Mouse (Mus musculus): ENCODE measurements around the gene Prps1l1. TPM values are rescaled to one million over a fixed set of nuclear protein-coding genes. Genes with fewer than 3 reads are reported as not detected.

The Prps1l1 gene
- polyA plus RNA-seq, 1 experiment from 2014 or later, result not detected

- no peak overlapping the region for H3K9ac ChIP-seq (ENCODE audit: low read depth, low read length)
- H3K4me2 ChIP-seq (ENCODE audit: low read depth, low read length), result no peak overlapping the region
- no peaks in the 10 kb centered on the region for H3K4me1 ChIP-seq (ENCODE audit: control insufficient read depth, insufficient read depth, low read length)
- DNase-seq (ENCODE audit: low spot score) (no peak), ATAC-seq (ENCODE audit: low read depth) (no peak)
- H3K27ac ChIP-seq (replicated peaks; ENCODE audit: low read depth, low read length), result no peak overlapping the region
- H3K27me3 ChIP-seq (replicated peaks; ENCODE audit: control insufficient read depth, insufficient read depth, low read length), result no peaks in the 10 kb centered on the region
- H3K4me3 ChIP-seq (ENCODE audit: low read depth, low read length), result no peak overlapping the region
- H3K9me3 ChIP-seq (ENCODE audit: control insufficient read depth, low read length), result no peaks in the 10 kb centered on the region
- H3K36me3 ChIP-seq (ENCODE audit: control insufficient read depth, insufficient read depth, low read length), result no peaks in the 10 kb centered on the region
- WGBS, result 89% methylated on average over 3 of the region's 3 CpGs
Observed at GRCm38 (mm10) chr12:34997597-34998182, 13.1 kb downstream of the Prps1l1 start.

GRCm38 (mm10) chr12:34998778-34999467 lies 14.4 kb downstream of the Prps1l1 start:
- H3K4me1 ChIP-seq (ENCODE audit: control insufficient read depth, insufficient read depth, low read length), result no peaks in the 10 kb centered on the region
- H3K9ac ChIP-seq (ENCODE audit: low read depth, low read length), result no peak overlapping the region
- no peak overlapping the region for H3K27ac ChIP-seq (replicated peaks; ENCODE audit: low read depth, low read length)
- DNase-seq (ENCODE audit: low spot score) (no peak), ATAC-seq (ENCODE audit: low read depth) (no peak)
- no peaks in the 10 kb centered on the region for H3K36me3 ChIP-seq (ENCODE audit: control insufficient read depth, insufficient read depth, low read length)
- H3K9me3 ChIP-seq (ENCODE audit: control insufficient read depth, low read length), result no peaks in the 10 kb centered on the region
- no peak overlapping the region for H3K4me3 ChIP-seq (ENCODE audit: low read depth, low read length)
- WGBS, result 78% methylated on average over 12 of the region's 12 CpGs
- no peak overlapping the region for H3K4me2 ChIP-seq (ENCODE audit: low read depth, low read length)
- H3K27me3 ChIP-seq (replicated peaks; ENCODE audit: control insufficient read depth, insufficient read depth, low read length), result no peaks in the 10 kb centered on the region

DNA sequence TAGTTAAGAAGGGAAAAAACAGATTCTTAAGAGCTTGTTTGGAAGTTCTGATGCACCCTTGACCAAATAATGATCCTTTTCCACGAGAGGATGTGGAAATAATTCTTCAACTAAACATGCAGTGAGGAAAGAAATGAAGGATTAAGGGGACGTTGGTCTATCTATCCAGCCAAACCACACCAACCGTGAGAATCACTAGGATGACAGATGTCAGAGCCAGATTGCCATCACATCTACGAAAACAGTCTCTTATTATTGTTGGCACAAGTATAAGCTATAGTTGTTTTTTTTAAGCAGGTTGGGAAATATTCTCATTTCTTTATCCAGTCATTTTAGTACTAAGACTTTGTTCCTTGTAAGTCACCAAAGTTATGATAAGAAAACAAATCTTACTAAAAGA lies 15.8 kb downstream of the Prps1l1 start:
- no peak overlapping the region for H3K4me3 ChIP-seq (ENCODE audit: low read depth, low read length)
- no peak overlapping the region for H3K4me2 ChIP-seq (ENCODE audit: low read depth, low read length)
- DNase-seq (ENCODE audit: low spot score) (no peak), ATAC-seq (ENCODE audit: low read depth) (no peak)
- no peaks in the 10 kb centered on the region for H3K27me3 ChIP-seq (replicated peaks; ENCODE audit: control insufficient read depth, insufficient read depth, low read length)
- H3K9me3 ChIP-seq (ENCODE audit: control insufficient read depth, low read length), result no peaks in the 10 kb centered on the region
- no peak overlapping the region for H3K9ac ChIP-seq (ENCODE audit: low read depth, low read length)
- no peak overlapping the region for H3K27ac ChIP-seq (replicated peaks; ENCODE audit: low read depth, low read length)
- H3K4me1 ChIP-seq (ENCODE audit: control insufficient read depth, insufficient read depth, low read length), result no peaks in the 10 kb centered on the region
- no peaks in the 10 kb centered on the region for H3K36me3 ChIP-seq (ENCODE audit: control insufficient read depth, insufficient read depth, low read length)
- WGBS, result 62% methylated on average over 4 of the region's 4 CpGs

DNA sequence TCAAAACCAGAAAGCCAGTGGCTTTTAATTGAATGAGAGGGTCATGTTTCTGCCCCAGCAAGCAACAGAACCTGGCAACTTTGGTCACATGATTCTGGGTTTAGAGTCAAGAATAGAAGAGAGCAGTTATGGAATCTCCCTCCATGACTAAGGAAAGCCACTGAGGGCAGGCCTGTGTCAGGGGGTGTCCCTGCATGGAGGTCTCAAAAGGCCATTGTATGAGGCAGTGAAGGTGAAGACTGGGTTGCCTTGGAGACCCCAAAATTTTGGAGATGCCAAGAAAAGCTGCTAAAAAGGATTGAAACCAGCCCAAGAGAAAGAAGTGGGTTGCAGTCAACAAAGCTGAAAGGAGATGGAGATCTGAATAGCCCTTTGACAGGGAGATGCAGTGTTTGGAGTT lies 21.2 kb downstream of the Prps1l1 start:
- H3K27me3 ChIP-seq (replicated peaks; ENCODE audit: control insufficient read depth, insufficient read depth, low read length), result no peaks in the 10 kb centered on the region
- no peak for DNase-seq (ENCODE audit: low spot score)
- H3K4me2 ChIP-seq (ENCODE audit: low read depth, low read length), result no peak overlapping the region
- H3K9ac ChIP-seq (ENCODE audit: low read depth, low read length), result no peak overlapping the region
- H3K4me3 ChIP-seq (ENCODE audit: low read depth, low read length), result no peak overlapping the region
- no peaks in the 10 kb centered on the region for H3K9me3 ChIP-seq (ENCODE audit: control insufficient read depth, low read length)
- no peaks in the 10 kb centered on the region for H3K4me1 ChIP-seq (ENCODE audit: control insufficient read depth, insufficient read depth, low read length)
- H3K36me3 ChIP-seq (ENCODE audit: control insufficient read depth, insufficient read depth, low read length), result no peaks in the 10 kb centered on the region
- H3K27ac ChIP-seq (replicated peaks; ENCODE audit: low read depth, low read length), result no peak overlapping the region
- no peak for ATAC-seq (ENCODE audit: low read depth)

DNA sequence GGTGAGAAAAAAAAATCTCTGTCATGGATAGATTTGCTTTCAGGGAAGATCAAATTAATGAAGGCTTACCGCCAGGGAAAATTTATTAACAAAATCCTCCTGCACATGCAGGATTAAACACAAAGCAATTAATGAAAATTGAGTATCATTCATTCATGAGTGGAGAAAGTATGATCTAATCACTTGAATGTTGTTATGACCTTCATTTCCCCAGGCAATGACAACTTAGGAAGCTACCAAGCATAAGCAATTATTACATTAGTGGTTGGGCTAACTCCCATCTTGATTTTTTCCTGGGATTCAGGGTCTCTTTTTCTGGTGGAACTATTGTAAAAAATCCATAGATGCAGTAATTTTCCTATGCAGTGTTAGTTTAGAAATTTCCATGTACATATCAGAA lies 23.3 kb downstream of the Prps1l1 start:
- H3K9ac ChIP-seq (ENCODE audit: low read depth, low read length), result no peak overlapping the region
- ATAC-seq (ENCODE audit: low read depth) (no peak), DNase-seq (ENCODE audit: low spot score) (no peak)
- WGBS, result 87% methylated on average over 1 of the region's 1 CpGs
- H3K4me3 ChIP-seq (ENCODE audit: low read depth, low read length), result no peak overlapping the region
- no peak overlapping the region for H3K27ac ChIP-seq (replicated peaks; ENCODE audit: low read depth, low read length)
- no peaks in the 10 kb centered on the region for H3K9me3 ChIP-seq (ENCODE audit: control insufficient read depth, low read length)
- H3K36me3 ChIP-seq (ENCODE audit: control insufficient read depth, insufficient read depth, low read length), result no peaks in the 10 kb centered on the region
- H3K4me2 ChIP-seq (ENCODE audit: low read depth, low read length), result no peak overlapping the region
- H3K27me3 ChIP-seq (replicated peaks; ENCODE audit: control insufficient read depth, insufficient read depth, low read length), result no peaks in the 10 kb centered on the region
- no peaks in the 10 kb centered on the region for H3K4me1 ChIP-seq (ENCODE audit: control insufficient read depth, insufficient read depth, low read length)

GRCm38 (mm10) chr12:35008340-35009137 lies 24.0 kb downstream of the Prps1l1 start:
- Histone ChIP-seq H3K36me3 (ENCODE audit: control insufficient read depth, insufficient read depth, low read length) (no peaks in the 10 kb centered on the region), H3K27ac (replicated peaks; ENCODE audit: low read depth, low read length) (no peak overlapping the region), H3K4me2 (ENCODE audit: low read depth, low read length) (no peak overlapping the region), H3K4me3 (ENCODE audit: low read depth, low read length) (no peak overlapping the region), H3K9ac (ENCODE audit: low read depth, low read length) (no peak overlapping the region), H3K9me3 (ENCODE audit: control insufficient read depth, low read length) (no peaks in the 10 kb centered on the region), H3K27me3 (replicated peaks; ENCODE audit: control insufficient read depth, insufficient read depth, low read length) (no peaks in the 10 kb centered on the region), H3K4me1 (ENCODE audit: control insufficient read depth, insufficient read depth, low read length) (no peaks in the 10 kb centered on the region)
- WGBS, result 59% methylated on average over 11 of the region's 11 CpGs
- peak; percentile 11 for DNase-seq (ENCODE audit: low spot score)
- ATAC-seq (ENCODE audit: low read depth), result no peak; the same call in 1 of the 2 replicates

DNA sequence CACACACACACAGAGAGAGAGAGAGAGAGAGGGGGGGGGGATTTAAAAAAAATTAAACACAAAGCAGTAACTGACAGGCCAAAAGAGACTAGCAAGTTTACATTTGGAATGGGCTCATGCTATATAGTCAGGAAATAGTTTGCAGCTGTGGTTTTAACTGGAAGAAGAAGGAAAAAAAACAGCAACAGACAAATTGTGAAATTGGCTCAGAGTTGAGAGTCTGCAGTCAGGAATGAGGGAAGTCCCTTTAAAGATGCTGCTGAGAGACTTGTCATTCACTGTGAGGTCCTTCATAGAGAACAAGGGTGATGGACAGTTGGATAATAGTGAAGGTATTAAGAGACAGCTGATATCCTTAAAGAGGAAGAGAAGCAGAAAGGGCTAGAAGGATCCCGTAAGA lies 26.9 kb downstream of the Prps1l1 start:
- H3K27me3 ChIP-seq (replicated peaks; ENCODE audit: control insufficient read depth, insufficient read depth, low read length), result no peaks in the 10 kb centered on the region
- 38% methylated on average over 1 of the region's 1 CpGs for WGBS
- no peak overlapping the region for H3K4me3 ChIP-seq (ENCODE audit: low read depth, low read length)
- peak; percentile 18; the same call in 1 of the 2 replicates for ATAC-seq (ENCODE audit: low read depth)
- no peak overlapping the region for H3K4me2 ChIP-seq (ENCODE audit: low read depth, low read length)
- H3K9me3 ChIP-seq (ENCODE audit: control insufficient read depth, low read length), result no peaks in the 10 kb centered on the region
- H3K27ac ChIP-seq (replicated peaks; ENCODE audit: low read depth, low read length), result no peak overlapping the region
- no peaks in the 10 kb centered on the region for H3K36me3 ChIP-seq (ENCODE audit: control insufficient read depth, insufficient read depth, low read length)
- peak; percentile 64 for DNase-seq (ENCODE audit: low spot score)
- no peaks in the 10 kb centered on the region for H3K4me1 ChIP-seq (ENCODE audit: control insufficient read depth, insufficient read depth, low read length)
- no peak overlapping the region for H3K9ac ChIP-seq (ENCODE audit: low read depth, low read length)

DNA sequence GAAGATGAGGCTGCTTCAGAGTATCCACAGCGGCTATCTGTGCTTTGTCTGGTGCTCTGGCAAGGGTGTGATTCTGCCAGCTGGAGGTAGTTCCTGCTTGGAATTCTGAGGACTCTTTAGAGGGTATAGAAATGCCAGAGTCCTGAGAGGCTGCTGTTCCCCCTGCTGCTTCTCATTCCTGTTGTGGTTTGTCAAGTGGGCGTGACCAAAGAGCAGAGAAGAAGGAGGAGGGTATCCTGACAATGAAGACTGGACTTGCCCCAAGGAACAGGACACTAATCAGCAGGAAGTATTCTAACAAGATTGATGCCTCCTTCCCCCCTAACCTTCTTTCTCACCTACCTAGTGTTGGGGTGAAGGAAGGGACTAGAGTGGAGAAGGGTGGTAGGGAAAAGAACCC lies 29.4 kb downstream of the Prps1l1 start:
- DNase-seq (ENCODE audit: low spot score) (no peak), ATAC-seq (ENCODE audit: low read depth) (no peak)
- Histone ChIP-seq H3K4me3 (ENCODE audit: low read depth, low read length) (no peak overlapping the region), H3K36me3 (ENCODE audit: control insufficient read depth, insufficient read depth, low read length) (no peaks in the 10 kb centered on the region), H3K9me3 (ENCODE audit: control insufficient read depth, low read length) (no peaks in the 10 kb centered on the region), H3K4me1 (ENCODE audit: control insufficient read depth, insufficient read depth, low read length) (no peaks in the 10 kb centered on the region), H3K4me2 (ENCODE audit: low read depth, low read length) (no peak overlapping the region), H3K27ac (replicated peaks; ENCODE audit: low read depth, low read length) (no peak overlapping the region), H3K9ac (ENCODE audit: low read depth, low read length) (no peak overlapping the region), H3K27me3 (replicated peaks; ENCODE audit: control insufficient read depth, insufficient read depth, low read length) (no peaks in the 10 kb centered on the region)
- WGBS, result 58% methylated on average over 2 of the region's 2 CpGs
